Mouse (Mus musculus) midbrain, postnatal 0 days (tissue): ENCODE data around the gene Ssbp3. TPM values are rescaled to one million over a fixed set of nuclear protein-coding genes. Genes with fewer than 3 reads are reported as not detected.

Experiments used
- ATAC-seq: fragments of 200-750 bp; cut with Nextera tagmentation; 2 replicates; pipeline ENCODE4 v1.8.0; 2017; ENCODE audit warnings: moderate number of reproducible peaks, mild to moderate bottlenecking, moderate TSS enrichment, moderate library complexity; ENCODE audit not compliant: low FRiP score
- DNase-seq: peaks from one replicate; pipeline ENCODE4 v3.0.0-alpha.2; 2015; ENCODE audit warnings: low spot score
- H3K27ac ChIP-seq: fragments of 300-500 bp; sonication (generic); 2 replicates; pipeline ENCODE4 v1.5.1; 2014; ENCODE audit warnings: low read depth, mild to moderate bottlenecking, low read length, mixed read lengths
- H3K27me3 ChIP-seq: fragments of 300-500 bp; sonication (generic); 2 replicates; pipeline ENCODE4 v1.6.1; 2014; ENCODE audit warnings: low read length, control low read depth, mixed read lengths; ENCODE audit not compliant: insufficient read depth
- H3K36me3 ChIP-seq: fragments of 300-500 bp; sonication (generic); 2 replicates; pipeline ENCODE4 v1.6.1; 2014; ENCODE audit warnings: low read length, control low read depth, mixed read lengths; ENCODE audit not compliant: insufficient read depth
- H3K4me1 ChIP-seq: fragments of 300-500 bp; sonication (generic); 2 replicates; pipeline ENCODE4 v1.6.1; 2014; ENCODE audit warnings: mild to moderate bottlenecking, control low read depth, antibody characterized with exemption, low read length, mixed read lengths; ENCODE audit not compliant: insufficient read depth
- H3K4me2 ChIP-seq: fragments of 300-500 bp; sonication (generic); 2 replicates; pipeline ENCODE4 v1.6.1; 2014; ENCODE audit warnings: low read depth, mild to moderate bottlenecking, low read length, mixed read lengths; ENCODE audit not compliant: poor library complexity, severe bottlenecking
- H3K4me3 ChIP-seq: fragments of 300-500 bp; sonication (generic); 2 replicates; pipeline ENCODE4 v1.5.1; 2014; ENCODE audit warnings: low read depth, mild to moderate bottlenecking, low read length, moderate library complexity
- H3K9ac ChIP-seq: fragments of 300-500 bp; sonication (generic); replicated peaks from 2 replicates; pipeline ENCODE4 v1.6.1; 2014; ENCODE audit warnings: mild to moderate bottlenecking, low read length, moderate library complexity, mixed read lengths; ENCODE audit not compliant: poor library complexity, severe bottlenecking
- H3K9me3 ChIP-seq: fragments of 300-500 bp; sonication (generic); 2 replicates; pipeline ENCODE4 v1.6.1; 2016; ENCODE audit warnings: low read length, control low read depth
- CTCF ChIP-seq: IDR thresholded peaks from 2 replicates; pipeline ENCODE4 v1.5.1; 2016; ENCODE audit warnings: antibody characterized with exemption, mild to moderate bottlenecking
- WGBS: fragments of 180-500 bp; shearing (Covaris S2); extraction: QIAGEN DNeasy Blood & Tissue Kit; methylation state at CpG from one replicate; pipeline ENCODE4 v1.1.7; 2014; 5-methylcytosine and 5-hydroxymethylcytosine counted together
- polyA plus RNA-seq: library from polyadenylated mRNA; unstranded; fragments of >200 nt; fragmentation: Nextera tagmentation; extraction: Ambion mirVana; gene quantifications from 2 replicates; pipeline ENCODE4 v1.2.1, GENCODE M21; 2015
- total RNA-seq: library from RNA; depleted of rRNA; stranded (reverse); fragments of >200 nt; gene quantifications from 2 replicates; pipeline ENCODE4 v1.2.3, GENCODE M21; 2014

The Ssbp3 gene
- total and polyA plus RNA-seq, 2 experiments from 2014 or later: 126 to 172 TPM

- DNase-seq (no peak), ATAC-seq (no peak)
- no peak overlapping the region for H3K4me2 ChIP-seq
- H3K4me1 ChIP-seq: peaks cover 20% of the 10 kb centered on the region
- no peak overlapping the region; the same call in 1 of the 2 replicates for H3K27ac ChIP-seq
- no peak overlapping the region for H3K9ac ChIP-seq
- no peaks in the 10 kb centered on the region for H3K9me3 ChIP-seq
- no peak for TF ChIP-seq CTCF
- no peaks in the 10 kb centered on the region for H3K27me3 ChIP-seq
- no peak overlapping the region for H3K4me3 ChIP-seq
- H3K36me3 ChIP-seq: no peaks in the 10 kb centered on the region
- 50% methylated on average over 7 of the region's 7 CpGs for WGBS
These were observed 73.5 kb downstream of the Ssbp3 start for GRCm38 (mm10) chr4:106983908-106984515.

GRCm38 (mm10) chr4:106985289-106985688, 74.8 kb downstream of the Ssbp3 start:
- Histone ChIP-seq H3K27ac (no peak overlapping the region), H3K27me3 (no peaks in the 10 kb centered on the region), H3K9ac (no peak overlapping the region), H3K36me3 (no peaks in the 10 kb centered on the region), H3K9me3 (no peaks in the 10 kb centered on the region), H3K4me3 (no peak overlapping the region), H3K4me2 (no peak overlapping the region), H3K4me1 (peaks cover 22% of the 10 kb centered on the region)
- 51% methylated on average over 4 of the region's 4 CpGs for WGBS
- no peak for ATAC-seq
- no peak for TF ChIP-seq CTCF
- DNase-seq: no peak

- no peak overlapping the region for H3K9ac ChIP-seq
- ATAC-seq: no peak
- H3K36me3 ChIP-seq: no peaks in the 10 kb centered on the region
- 42% methylated on average over 15 of the region's 15 CpGs for WGBS
- H3K9me3 ChIP-seq: no peaks in the 10 kb centered on the region
- no peak for TF ChIP-seq CTCF
- H3K4me2 ChIP-seq: no peak overlapping the region
- H3K4me1 ChIP-seq: peaks cover 22% of the 10 kb centered on the region
- H3K27ac ChIP-seq: no peak overlapping the region
- H3K4me3 ChIP-seq: no peak overlapping the region
- DNase-seq: no peak
- no peaks in the 10 kb centered on the region for H3K27me3 ChIP-seq
These were observed 75.7 kb downstream of the Ssbp3 start for GRCm38 (mm10) chr4:106985899-106986832.

- no peaks in the 10 kb centered on the region for H3K27me3 ChIP-seq
- peak; percentile 66 for DNase-seq
- no peak overlapping the region for H3K9ac ChIP-seq
- no peaks in the 10 kb centered on the region for H3K9me3 ChIP-seq
- peak; percentile 63 for TF ChIP-seq CTCF
- H3K4me2 ChIP-seq: no peak overlapping the region
- no peak overlapping the region for H3K27ac ChIP-seq
- ATAC-seq: no peak
- no peak overlapping the region for H3K4me3 ChIP-seq
- H3K4me1 ChIP-seq: peaks cover 20% of the 10 kb centered on the region
- 27% methylated on average over 7 of the region's 7 CpGs for WGBS
- H3K36me3 ChIP-seq: no peaks in the 10 kb centered on the region
These were observed 77.3 kb downstream of the Ssbp3 start for GRCm38 (mm10) chr4:106987725-106988364.

- WGBS: 28% methylated on average over 6 of the region's 6 CpGs
- peaks cover 18% of the 10 kb centered on the region for H3K4me1 ChIP-seq
These were observed 78.4 kb downstream of the Ssbp3 start for GRCm38 (mm10) chr4:106988886-106989225.

More at GRCm38 (mm10) chr4:106988886-106989225, 78.4 kb downstream of the Ssbp3 start:
- H3K9me3 ChIP-seq: no peaks in the 10 kb centered on the region
- 0 out of 2 replicates have a peak overlapping the region, but pooled peaks have one; percentile 26 for H3K27ac ChIP-seq
- no peak overlapping the region for H3K4me2 ChIP-seq
- no peak for DNase-seq
- no peak for TF ChIP-seq CTCF
- no peaks in the 10 kb centered on the region for H3K36me3 ChIP-seq
- H3K9ac ChIP-seq: no peak overlapping the region
- no peak overlapping the region for H3K4me3 ChIP-seq
- no peaks in the 10 kb centered on the region for H3K27me3 ChIP-seq
- no peak for ATAC-seq
